Mouse (Mus musculus) heart, embryonic 14.5 days (tissue): Measurements from ENCODE around the gene Igflr1. TPM values are rescaled to one million over a fixed set of nuclear protein-coding genes. Genes with fewer than 3 reads are reported as not detected.

ENCODE experiments used
- ATAC-seq: fragments of 200-750 bp; cut with Nextera tagmentation; 2 replicates; pipeline ENCODE4 v1.8.0; 2017; ENCODE audit warnings: low read depth, moderate TSS enrichment; ENCODE audit not compliant: insufficient number of reproducible peaks, insufficient read depth, low FRiP score
- H3K27ac ChIP-seq, 2 experiments: fragments of 200-500 bp in 1 of 2; fragments of 300-500 bp in 1 of 2; sonication (generic) in 1 of 2; replicated peaks in 1 of 2; 2 replicates each; pipeline ENCODE4 v1.5.1; 2012 to 2014; ENCODE audit warnings: low read depth in 2 of 2, low read length in 2 of 2, control low read depth in 1 of 2, mild to moderate bottlenecking in 1 of 2, mixed read lengths in 1 of 2; ENCODE audit not compliant: control insufficient read depth in 1 of 2, insufficient read depth in 1 of 2
- H3K27me3 ChIP-seq: fragments of 300-500 bp; sonication (generic); 2 replicates; pipeline ENCODE4 v1.6.1; 2014; ENCODE audit warnings: mild to moderate bottlenecking, low read length, control low read depth; ENCODE audit not compliant: control insufficient read depth, insufficient read depth
- H3K36me3 ChIP-seq: fragments of 300-500 bp; sonication (generic); 2 replicates; pipeline ENCODE4 v1.6.1; 2014; ENCODE audit warnings: mild to moderate bottlenecking, control low read depth, low read length, mixed read lengths; ENCODE audit not compliant: control insufficient read depth, insufficient read depth
- H3K4me1 ChIP-seq, 2 experiments: fragments of 200-500 bp in 1 of 2; fragments of 300-500 bp in 1 of 2; sonication (generic) in 1 of 2; 2 replicates each; pipeline ENCODE4 v1.6.1; 2012 to 2014; ENCODE audit warnings: low read length in 2 of 2, control low read depth in 1 of 2, mixed read lengths in 1 of 2; ENCODE audit not compliant: control insufficient read depth in 2 of 2, insufficient read depth in 2 of 2
- H3K4me2 ChIP-seq: fragments of 300-500 bp; sonication (generic); 2 replicates; pipeline ENCODE4 v1.6.1; 2014; ENCODE audit warnings: mild to moderate bottlenecking, low read length
- H3K4me3 ChIP-seq, 2 experiments: fragments of 200-500 bp in 1 of 2; fragments of 300-500 bp in 1 of 2; sonication (generic) in 1 of 2; 2 replicates each; pipeline ENCODE4 v1.5.1; 2012 to 2014; ENCODE audit warnings: low read length in 2 of 2, mild to moderate bottlenecking in 2 of 2, control low read depth in 1 of 2, low read depth in 1 of 2, moderate library complexity in 1 of 2; ENCODE audit not compliant: control insufficient read depth in 1 of 2, insufficient read depth in 1 of 2
- H3K9ac ChIP-seq: fragments of 300-500 bp; sonication (generic); 2 replicates; pipeline ENCODE4 v1.6.1; 2014; ENCODE audit warnings: mild to moderate bottlenecking, low read length
- H3K9me3 ChIP-seq: fragments of 300-500 bp; sonication (generic); 2 replicates; pipeline ENCODE4 v1.6.1; 2016; ENCODE audit warnings: low read length, control low read depth; ENCODE audit not compliant: control insufficient read depth
- WGBS: fragments of 180-500 bp; shearing (Covaris S2); extraction: QIAGEN DNeasy Blood & Tissue Kit; methylation state at CpG from one replicate; pipeline ENCODE4 v1.1.7; 2014; 5-methylcytosine and 5-hydroxymethylcytosine counted together
- polyA plus RNA-seq: library from polyadenylated mRNA; unstranded; fragments of >200 nt; fragmentation: Nextera tagmentation; extraction: Ambion mirVana; gene quantifications from 2 replicates; pipeline ENCODE4 v1.2.1, GENCODE M21; 2014

Igflr1 gene
- polyA plus RNA-seq, 1 experiment from 2014 or later = 2.4 TPM

DNA sequence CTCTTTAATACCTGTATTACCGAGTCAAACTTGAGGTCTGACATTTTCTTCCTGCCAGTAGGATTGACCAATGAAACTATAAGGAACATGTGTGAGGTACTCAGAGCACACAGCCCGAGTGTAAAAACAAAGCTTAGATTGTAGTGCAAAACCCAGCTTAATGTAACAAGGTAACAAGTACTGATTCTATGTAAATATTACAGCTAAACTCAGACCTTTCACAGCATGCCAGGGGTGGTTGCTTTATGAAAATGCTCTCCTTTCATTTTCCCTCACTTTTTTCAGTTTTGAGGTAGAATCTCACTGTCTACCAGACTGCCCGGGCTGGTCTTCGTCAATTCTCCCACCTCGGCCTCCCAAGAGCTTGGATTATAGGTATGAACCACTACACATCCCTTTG is 30.9 kb downstream of the Igflr1 start:
- Histone ChIP-seq H3K4me1 (peaks cover 7 to 11% of the 10 kb centered on the region in 2 experiments), H3K4me2 (no peak overlapping the region), H3K9me3 (no peaks in the 10 kb centered on the region), H3K27ac (no peak overlapping the region), H3K27me3 (peaks cover 5% of the 10 kb centered on the region), H3K36me3 (no peaks in the 10 kb centered on the region), H3K9ac (no peak overlapping the region), H3K4me3 (no peak overlapping the region)
- no peak for ATAC-seq
- WGBS = 69% methylated on average over 5 of the region's 5 CpGs

DNA sequence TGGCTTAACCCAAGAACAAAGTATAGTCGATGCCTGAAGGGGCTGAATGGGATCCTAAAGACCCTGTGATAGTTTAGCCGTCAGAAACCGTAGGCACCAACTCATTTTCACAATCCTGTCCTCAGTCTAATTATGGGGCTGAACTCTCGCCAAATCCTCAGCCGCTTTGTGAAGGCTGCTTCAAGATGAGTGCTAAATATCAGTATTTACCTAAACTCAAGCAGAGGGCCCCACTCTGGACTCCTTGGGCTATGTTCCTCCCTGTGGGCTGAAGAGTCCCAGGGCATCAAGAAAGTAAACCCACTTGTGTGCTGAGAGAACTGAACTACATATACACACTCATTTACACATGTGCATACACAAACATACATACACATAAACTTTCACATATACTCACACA is 31.6 kb downstream of the Igflr1 start:
- H3K9me3 ChIP-seq = no peaks in the 10 kb centered on the region
- WGBS = 76% methylated on average over 5 of the region's 5 CpGs
- no peak overlapping the region for H3K9ac ChIP-seq
- peaks cover 7 to 11% of the 10 kb centered on the region in 2 experiments for H3K4me1 ChIP-seq
- no peak for ATAC-seq
- H3K36me3 ChIP-seq = no peaks in the 10 kb centered on the region
- H3K27me3 ChIP-seq = peaks cover 5% of the 10 kb centered on the region
- H3K4me2 ChIP-seq = no peak overlapping the region
- no peak overlapping the region for H3K4me3 ChIP-seq
- H3K27ac ChIP-seq = no peak overlapping the region

DNA sequence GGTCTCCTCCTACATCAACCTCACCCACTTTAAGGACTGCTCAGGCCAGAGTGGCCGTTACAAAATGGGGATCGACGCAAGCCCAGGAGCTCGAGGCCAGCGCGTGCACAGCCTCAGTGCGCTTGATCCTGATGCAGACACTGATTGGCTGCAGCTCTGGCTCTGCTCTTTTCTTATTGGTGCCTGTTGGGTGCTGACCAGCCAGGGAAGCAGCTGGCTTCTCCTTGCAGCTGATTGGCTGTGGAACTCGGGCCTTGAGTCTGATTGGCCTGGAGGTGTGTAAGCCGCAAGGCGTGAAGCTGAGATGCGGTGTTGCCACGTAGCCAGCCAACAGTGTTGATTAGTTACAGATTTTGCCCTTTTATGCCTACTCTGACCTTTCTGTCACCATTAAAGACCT is 33.6 kb downstream of the Igflr1 start, which contains the start of gene Zbtb32:
TSS of gene Zbtb32 (minus strand) at position 124 of the 400 bp plus-strand sequence.
- Histone ChIP-seq H3K9me3 (no peaks in the 10 kb centered on the region), H3K4me1 (peaks cover 9 to 11% of the 10 kb centered on the region in 2 experiments), H3K4me3 (no peak within 1 kb of the TSS), H3K27me3 (peaks cover 5% of the 10 kb centered on the region), H3K9ac (no peak within 1 kb of the TSS), H3K36me3 (no peaks in the 10 kb centered on the region), H3K4me2 (peak within 1 kb of the TSS; percentile 42), H3K27ac (no peak within 1 kb of the TSS; a peak in 1 of 4 replicates)
- no peak for ATAC-seq
- WGBS = 92% methylated on average over 12 of the region's 12 CpGs

DNA sequence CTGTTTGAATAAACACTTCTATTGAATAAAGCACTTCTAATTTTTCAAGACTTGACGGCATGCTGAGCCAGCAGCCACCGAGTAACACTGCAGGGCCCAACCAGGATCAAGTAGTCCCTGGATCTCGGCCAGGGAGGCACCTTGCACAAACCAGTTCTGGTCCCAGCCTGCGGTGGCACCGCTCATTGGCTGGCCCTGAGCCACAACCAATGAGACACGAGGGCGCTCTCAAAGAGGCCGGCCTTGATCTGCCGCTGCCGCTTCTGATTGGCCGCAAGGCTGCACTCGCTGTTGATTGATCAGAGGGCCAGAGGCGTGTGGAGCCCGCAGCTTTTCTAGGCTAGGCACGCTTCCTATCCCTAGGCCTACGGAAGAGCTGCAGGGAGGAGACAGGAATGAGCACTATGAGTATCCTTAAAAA is 34.7 kb downstream of the Igflr1 start:
- H3K27ac ChIP-seq = peak overlapping the region in 1 of 2 experiments; percentile 19; a peak in 2 of 4 replicates
- H3K4me1 ChIP-seq = peaks cover 9 to 11% of the 10 kb centered on the region in 2 experiments
- ATAC-seq = peak; percentile 86
- H3K4me3 ChIP-seq = no peak overlapping the region
- H3K9ac ChIP-seq = peak overlapping the region; percentile 52; the same call in 1 of the 2 replicates
- no peaks in the 10 kb centered on the region for H3K36me3 ChIP-seq
- under 1% methylated on average over 16 of the region's 16 CpGs for WGBS
- no peaks in the 10 kb centered on the region for H3K9me3 ChIP-seq
- H3K27me3 ChIP-seq = no peaks in the 10 kb centered on the region
- peak overlapping the region; percentile 48 for H3K4me2 ChIP-seq

DNA sequence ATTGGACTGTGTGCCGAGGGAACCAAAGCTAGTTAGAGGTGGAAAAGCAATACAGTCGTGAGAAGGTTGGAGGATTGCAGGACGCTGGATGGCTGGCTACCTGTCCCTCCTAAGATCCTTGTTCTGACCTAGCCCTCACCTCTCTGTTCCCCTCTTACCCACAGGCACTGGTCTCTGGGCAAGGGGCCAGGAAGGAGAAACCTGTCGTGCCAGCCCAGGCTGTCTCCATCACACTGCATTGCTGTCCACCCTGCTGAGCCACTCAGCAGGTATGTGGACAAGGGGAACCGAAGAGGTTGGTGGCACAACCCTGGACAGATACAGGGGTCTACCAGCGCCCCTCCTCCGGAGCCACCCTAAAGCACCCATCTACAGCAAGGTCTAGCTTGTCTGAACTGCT is 35.4 kb downstream of the Igflr1 start:
- Histone ChIP-seq H3K27ac (peak overlapping the region in 1 of 2 experiments; percentile 19; a peak in 1 of 4 replicates), H3K4me3 (no peak overlapping the region), H3K4me2 (peak overlapping the region; percentile 48; the same call in 1 of the 2 replicates), H3K9ac (peak overlapping the region; percentile 52; the same call in 1 of the 2 replicates), H3K9me3 (no peaks in the 10 kb centered on the region), H3K27me3 (no peaks in the 10 kb centered on the region), H3K36me3 (no peaks in the 10 kb centered on the region), H3K4me1 (peaks cover 9 to 11% of the 10 kb centered on the region in 2 experiments)
- 63% methylated on average over 7 of the region's 7 CpGs for WGBS
- ATAC-seq = 0 out of 2 replicates have a peak, but pooled peaks have one; percentile 10

DNA sequence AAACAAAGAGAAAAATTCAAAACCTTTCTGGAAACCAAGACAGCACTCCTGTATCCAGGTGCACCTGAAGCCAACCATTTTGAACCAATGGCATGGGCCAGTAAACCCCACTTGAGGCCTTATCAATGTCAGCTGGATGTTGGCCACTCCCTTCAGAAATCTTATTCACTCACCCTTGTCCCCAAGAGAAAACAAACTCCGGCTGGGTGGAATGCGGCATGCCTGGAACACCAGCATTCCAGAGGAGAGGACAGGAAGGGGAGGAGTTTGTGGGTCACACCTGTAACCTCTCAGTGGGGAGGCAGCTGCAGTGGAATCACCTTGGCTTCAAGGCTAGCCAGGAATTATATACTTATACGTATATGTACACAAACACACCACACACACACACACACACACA is 37.4 kb downstream of the Igflr1 start:
- Histone ChIP-seq H3K27me3 (no peaks in the 10 kb centered on the region), H3K36me3 (no peaks in the 10 kb centered on the region), H3K4me1 (peaks cover 9 to 11% of the 10 kb centered on the region in 2 experiments), H3K9ac (no peak overlapping the region), H3K4me3 (no peak overlapping the region), H3K9me3 (no peaks in the 10 kb centered on the region), H3K27ac (no peak overlapping the region), H3K4me2 (no peak overlapping the region)
- WGBS = 18% methylated on average over 3 of the region's 3 CpGs
- ATAC-seq = no peak

DNA sequence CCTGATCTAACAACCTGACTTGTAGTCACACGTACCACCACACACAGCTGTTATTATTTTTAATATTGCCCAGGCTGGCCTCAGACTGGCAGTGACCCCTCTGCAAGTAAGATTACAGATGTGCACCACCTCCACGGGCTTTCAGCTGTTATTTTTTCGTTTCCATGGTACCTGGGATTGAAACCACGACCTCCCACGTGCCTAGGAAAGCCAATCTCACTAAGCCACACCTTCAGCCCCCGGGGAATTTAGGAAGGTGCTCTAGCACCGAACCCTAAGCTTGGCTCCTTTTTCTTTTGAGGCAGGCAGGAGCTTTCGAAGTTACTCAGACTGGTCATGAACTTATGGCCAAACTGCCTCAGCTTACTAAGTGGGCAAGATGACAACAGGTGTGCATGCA is 39.2 kb downstream of the Igflr1 start:
- Histone ChIP-seq H3K4me2 (no peak overlapping the region), H3K27ac (no peak overlapping the region), H3K4me3 (no peak overlapping the region), H3K27me3 (no peaks in the 10 kb centered on the region), H3K9ac (no peak overlapping the region), H3K36me3 (no peaks in the 10 kb centered on the region), H3K4me1 (peaks cover 9 to 11% of the 10 kb centered on the region in 2 experiments), H3K9me3 (no peaks in the 10 kb centered on the region)
- 54% methylated on average over 8 of the region's 8 CpGs for WGBS
- no peak for ATAC-seq

DNA sequence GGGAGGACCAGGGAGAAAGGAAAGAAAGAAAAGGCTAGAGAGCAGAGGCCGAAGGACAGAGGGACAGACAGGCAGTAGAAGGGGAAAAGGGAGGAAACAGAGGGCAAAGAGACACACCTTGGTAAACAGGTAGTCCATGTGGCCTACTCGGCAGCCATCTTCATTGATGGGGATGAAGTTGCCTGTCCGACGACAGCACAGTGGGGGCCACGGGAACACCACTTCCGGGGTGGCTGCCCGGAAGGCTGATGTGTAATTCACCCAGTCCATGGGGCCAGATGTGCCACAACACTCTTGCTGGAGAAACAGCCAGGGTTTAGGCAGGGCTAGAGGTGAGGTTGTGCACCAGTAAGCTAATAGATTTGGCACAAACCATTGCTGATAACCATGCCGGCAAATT is 39.7 kb downstream of the Igflr1 start:
- no peaks in the 10 kb centered on the region for H3K9me3 ChIP-seq

More for the DNA sequence above, 39.7 kb downstream of the Igflr1 start:
- no peak overlapping the region for H3K9ac ChIP-seq
- no peak overlapping the region for H3K4me3 ChIP-seq
- no peaks in the 10 kb centered on the region for H3K36me3 ChIP-seq
- 76% methylated on average over 8 of the region's 8 CpGs for WGBS
- H3K4me2 ChIP-seq = no peak overlapping the region
- ATAC-seq = no peak
- no peaks in the 10 kb centered on the region for H3K27me3 ChIP-seq
- peaks cover 10 to 13% of the 10 kb centered on the region in 2 experiments for H3K4me1 ChIP-seq
- no peak overlapping the region for H3K27ac ChIP-seq
